In the genomic region with DNA sequence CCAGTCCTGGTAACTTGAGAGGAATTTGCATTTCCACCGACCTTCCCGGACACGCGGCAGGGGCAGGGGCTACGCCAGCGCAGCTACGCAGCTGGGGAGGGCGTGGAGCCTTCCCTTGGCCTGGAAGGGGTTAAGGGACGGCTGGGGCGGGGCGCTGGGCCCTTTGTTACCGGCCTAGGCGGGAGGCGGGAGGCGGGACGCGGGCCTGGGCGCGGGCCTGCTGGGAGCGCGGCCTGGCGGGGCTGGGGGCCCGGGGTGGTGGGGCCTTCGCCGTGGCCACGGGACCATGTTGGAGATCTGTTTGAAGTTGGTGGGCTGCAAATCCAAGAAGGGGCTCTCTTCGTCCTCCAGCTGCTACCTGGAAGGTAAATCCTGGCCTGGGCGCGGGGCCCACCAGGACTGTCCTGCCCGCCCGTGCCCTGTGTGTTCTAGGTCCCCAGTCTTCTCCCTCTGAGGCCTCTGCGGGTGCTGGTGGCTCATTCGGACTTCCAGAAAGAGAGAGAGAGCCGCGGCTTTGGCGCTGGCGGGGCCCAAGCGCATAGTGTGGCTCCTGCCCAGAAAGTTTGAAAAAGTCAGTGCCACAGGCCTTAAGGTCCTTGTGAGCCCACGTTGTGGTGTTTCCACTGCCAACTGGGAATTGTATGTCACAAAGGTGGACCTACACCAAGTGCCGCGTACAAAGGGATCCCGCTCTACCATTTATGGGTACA, we compare ENCODE assay signal across 8 mouse cellular contexts. TPM values are rescaled to one million over a fixed set of nuclear protein-coding genes. Genes with fewer than 3 reads are reported as not detected.
DNase-seq lines count a peak whose midpoint lies in the region; ATAC-seq lines count a peak whose summit lies in the region.

No protein-coding gene starts in this region.

- peak; percentile 78 for DNase-seq in left cerebral cortex, postnatal 4 days
- DNase-seq in left cerebral cortex, adult 9 months (ENCODE audit: low spot score in 2 of 2), result no peak
- peak; percentile 29 to 48 for DNase-seq in cerebellum, postnatal 36 days
- DNase-seq in gastrocnemius, postnatal 25 days, result peak; percentile 85
- peak; percentile 69 to 73 for DNase-seq in thymus, adult 18-20 months

- H3K4me3 ChIP-seq in liver, embryonic 16.5 days (ENCODE audit: low read depth, low read length), result peak overlapping the region; percentile 72
- peak overlapping the region; percentile 78 for H3K4me3 ChIP-seq in neural tube, embryonic 12.5 days

- WGBS in liver, embryonic 16.5 days (ENCODE audit: insufficient replicate concordance), result under 1% methylated on average over 41 of the region's 42 CpGs
- under 1% methylated on average over 42 of the region's 42 CpGs for WGBS in neural tube, embryonic 12.5 days

- H3K4me2 ChIP-seq in liver, embryonic 16.5 days (ENCODE audit: low read depth, low read length), result peak overlapping the region; percentile 83
- H3K4me2 ChIP-seq in neural tube, embryonic 12.5 days (replicated peaks), result peak overlapping the region; percentile 88

- ATAC-seq in inflammation-experienced regulatory T-cells, adult 6 months, result peak; percentile 75
- ATAC-seq in liver, embryonic 16.5 days (ENCODE audit: low read depth), result peak; percentile 95
- peak; percentile 85 for ATAC-seq in neural tube, embryonic 12.5 days (ENCODE audit: low FRiP score, low read depth)

- H3K36me3 ChIP-seq in liver, embryonic 16.5 days (ENCODE audit: control insufficient read depth, insufficient read depth), result no peaks in the 10 kb centered on the region
- H3K36me3 ChIP-seq in neural tube, embryonic 12.5 days, result no peaks in the 10 kb centered on the region

- H3K27ac ChIP-seq in liver, embryonic 16.5 days (ENCODE audit: low read length), result peak overlapping the region; percentile 60
- peak overlapping the region; percentile 66; the same call in 1 of the 2 replicates for H3K27ac ChIP-seq in neural tube, embryonic 12.5 days

- no peaks in the 10 kb centered on the region for H3K9me3 ChIP-seq in liver, embryonic 16.5 days (replicated peaks; ENCODE audit: control insufficient read depth, low read length)
- no peaks in the 10 kb centered on the region for H3K9me3 ChIP-seq in neural tube, embryonic 12.5 days

- H3K27me3 ChIP-seq in liver, embryonic 16.5 days (ENCODE audit: control insufficient read depth, insufficient read depth, low read depth, low read length), result no peaks in the 10 kb centered on the region
- no peaks in the 10 kb centered on the region for H3K27me3 ChIP-seq in neural tube, embryonic 12.5 days (replicated peaks)

- H3K9ac ChIP-seq in liver, embryonic 16.5 days (ENCODE audit: low read depth, low read length), result peak overlapping the region; percentile 86
- peak overlapping the region; percentile 87 for H3K9ac ChIP-seq in neural tube, embryonic 12.5 days

- peaks cover 21% of the 10 kb centered on the region for H3K4me1 ChIP-seq in liver, embryonic 16.5 days (ENCODE audit: control insufficient read depth, low read depth, low read length)
- peaks cover 46% of the 10 kb centered on the region for H3K4me1 ChIP-seq in neural tube, embryonic 12.5 days

- intact Hi-C loops in left cerebral cortex, postnatal 4 days (cut with DNase I), result no loop called here

RNA-seq across cellular contexts. Expression of a gene that starts 50.5 kb away (rescaled TPM):
- not detected for total RNA-seq in left cerebral cortex, postnatal 4 days (2021)
- total RNA-seq in gastrocnemius, postnatal 25 days (2021), result not detected
- polyA plus RNA-seq in inflammation-experienced regulatory T-cells, adult 6 months (2017; shearing (Covaris generic)), result 1 to 10 TPM in 1 of 3 experiments, under 1 TPM in 2; 0.60 to 1.1 (median 0.79) TPM
- polyA plus RNA-seq in liver, embryonic 16.5 days (2015; fragmentation: Nextera tagmentation; extraction: Ambion mirVana), result 0.05 and 0.07 TPM in 2 replicates
- 0.15 and 0.16 TPM in 2 replicates for polyA plus RNA-seq in neural tube, embryonic 12.5 days (2016; fragmentation: Nextera tagmentation; extraction: Ambion mirVana)

Comparison
In these comparisons a context has a peak if more than half of its experiments do, and no peak if none do; other contexts are left out.
1. DNase-seq: peak in left cerebral cortex, postnatal 4 days (single experiment), cerebellum, postnatal 36 days (2 of 2), gastrocnemius, postnatal 25 days (single experiment) and thymus, adult 18-20 months (2 of 2); none in left cerebral cortex, adult 9 months (0 of 2).
2. Peak in every context shown above with its lines, with median percentiles within 50 percentile points of each other: ATAC-seq.